Mouse (Mus musculus) thymus, adult 2 months (tissue): ENCODE measurements around the gene Gimap8. TPM values are rescaled to one million over a fixed set of nuclear protein-coding genes. Genes with fewer than 3 reads are reported as not detected.

Source experiments
- DNase-seq: peaks from one replicate; pipeline ENCODE4 v3.0.0; 2021
- H3K27ac ChIP-seq: fragments of 200-500 bp; 2 replicates; pipeline ENCODE4 v1.5.1; 2012; ENCODE audit warnings: low read length, control low read depth; ENCODE audit not compliant: control insufficient read depth, insufficient read depth
- H3K27me3 ChIP-seq: fragments of 200-500 bp; 2 replicates; pipeline ENCODE4 v1.6.1; 2012; ENCODE audit warnings: mild to moderate bottlenecking, low read length, moderate library complexity, mixed read lengths; ENCODE audit not compliant: control insufficient read depth, insufficient read depth
- H3K36me3 ChIP-seq: fragments of 200-500 bp; 2 replicates; pipeline ENCODE4 v1.6.1; 2012; ENCODE audit warnings: mild to moderate bottlenecking, low read length, moderate library complexity; ENCODE audit not compliant: control insufficient read depth, insufficient read depth
- H3K4me1 ChIP-seq: fragments of 200-500 bp; replicated peaks from 2 replicates; pipeline ENCODE4 v1.6.1; 2012; ENCODE audit warnings: low read length; ENCODE audit not compliant: control insufficient read depth, insufficient read depth
- H3K4me3 ChIP-seq: fragments of 200-500 bp; 2 replicates; pipeline ENCODE4 v1.5.1; 2012; ENCODE audit warnings: mild to moderate bottlenecking, low read length, control low read depth, moderate library complexity; ENCODE audit not compliant: control insufficient read depth, insufficient read depth
- CTCF ChIP-seq: fragments of 200-500 bp; IDR thresholded peaks from 2 replicates; pipeline ENCODE4 v1.5.1; 2012; ENCODE audit warnings: mild to moderate bottlenecking, control low read depth, low read length, moderate library complexity, borderline replicate concordance; ENCODE audit not compliant: control insufficient read depth, poor library complexity, insufficient read depth; ENCODE audit errors: extremely low read depth
- POLR2A ChIP-seq: fragments of 200-500 bp; IDR thresholded peaks from 2 replicates; pipeline ENCODE4 v1.6.1; 2012; ENCODE audit warnings: mild to moderate bottlenecking, low read length, control low read depth, moderate library complexity; ENCODE audit not compliant: control insufficient read depth, poor library complexity, insufficient read depth; ENCODE audit errors: extremely low read depth
- WGBS: fragments of 180-500 bp; shearing (Covaris S2); methylation state at CpG from one replicate; pipeline ENCODE4 v1.1.7; 2018; 5-methylcytosine and 5-hydroxymethylcytosine counted together
- polyA plus RNA-seq: library from polyadenylated mRNA; depleted of rRNA; stranded (reverse); fragments of >200 nt; gene quantifications from 2 replicates; pipeline ENCODE4 v1.2.3, GENCODE M21; 2012

Gimap8 gene
- polyA plus RNA-seq, 1 experiment, result 29.8 TPM

GRCm38 (mm10) chr6:48636515-48636914 is 10.5 kb upstream of the Gimap8 start:
- Histone ChIP-seq H3K36me3 (no peaks in the 10 kb centered on the region), H3K4me3 (no peak overlapping the region), H3K27ac (no peak overlapping the region), H3K4me1 (no peaks in the 10 kb centered on the region), H3K27me3 (no peaks in the 10 kb centered on the region)
- no peak for TF ChIP-seq POLR2A
- no peak for TF ChIP-seq CTCF
- WGBS, result 93% methylated on average over 6 of the region's 6 CpGs
- no peak for DNase-seq

DNA sequence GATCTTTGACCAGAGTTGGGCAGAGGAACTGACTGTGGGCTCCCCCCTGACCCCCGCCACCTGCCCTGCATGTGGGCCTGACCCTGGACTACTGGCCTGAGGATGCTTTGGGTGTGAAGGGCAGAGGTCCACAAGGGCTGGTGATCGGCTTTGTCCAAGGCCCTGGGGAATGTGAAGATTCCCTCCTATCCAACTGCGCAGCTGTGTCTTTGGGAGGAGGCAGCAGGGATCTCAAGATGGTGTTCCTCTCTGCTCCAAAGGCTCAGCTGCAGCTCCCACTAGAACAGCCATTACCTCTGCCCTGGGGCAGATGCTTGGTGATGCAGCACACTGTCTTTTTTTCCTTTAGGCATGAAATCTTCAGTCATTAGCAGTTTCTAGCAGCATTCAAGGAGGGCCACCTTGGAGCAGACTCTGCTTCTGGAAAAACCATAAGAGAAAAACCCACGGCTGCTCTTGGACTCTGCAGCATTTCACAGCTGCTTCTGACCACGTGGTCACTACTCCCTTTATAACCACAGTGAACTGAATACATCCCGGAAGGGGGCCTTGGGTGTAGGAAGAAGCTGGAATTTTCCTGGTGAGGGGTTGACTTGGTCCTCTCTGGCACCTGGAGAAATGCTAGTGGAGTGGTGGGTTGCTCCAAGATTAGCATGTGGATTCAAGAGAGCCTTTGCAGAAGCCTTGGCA is 9.1 kb upstream of the Gimap8 start:
- Histone ChIP-seq H3K27me3 (no peaks in the 10 kb centered on the region), H3K27ac (no peak overlapping the region), H3K36me3 (no peaks in the 10 kb centered on the region), H3K4me3 (no peak overlapping the region), H3K4me1 (no peaks in the 10 kb centered on the region)
- TF ChIP-seq CTCF (no peak), POLR2A (no peak)
- 81% methylated on average over 6 of the region's 6 CpGs for WGBS
- no peak for DNase-seq

DNA sequence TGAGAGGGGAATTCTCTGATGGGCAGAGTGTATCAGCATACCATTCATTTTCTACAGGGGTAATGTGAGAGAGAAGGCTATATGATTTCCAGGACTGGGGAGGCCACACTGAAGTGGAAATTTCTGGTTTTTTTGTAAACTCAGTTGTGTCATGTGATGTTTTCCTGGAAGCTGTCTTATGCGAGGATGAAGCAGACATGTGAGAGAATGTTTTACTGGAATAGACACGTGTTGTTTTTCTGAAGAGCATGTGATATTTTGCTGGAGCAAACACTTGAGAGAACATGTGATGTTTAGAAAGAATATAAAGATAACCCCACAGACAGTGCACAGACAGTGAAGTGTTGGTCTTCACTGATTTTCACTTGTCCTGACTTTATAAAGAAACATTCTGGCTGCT is 8.5 kb upstream of the Gimap8 start:
- H3K4me1 ChIP-seq, result no peaks in the 10 kb centered on the region
- H3K4me3 ChIP-seq, result no peak overlapping the region
- H3K36me3 ChIP-seq, result no peaks in the 10 kb centered on the region
- TF ChIP-seq POLR2A, result no peak
- no peak for TF ChIP-seq CTCF
- DNase-seq, result no peak
- 80% methylated on average over 2 of the region's 2 CpGs for WGBS
- H3K27ac ChIP-seq, result no peak overlapping the region
- no peaks in the 10 kb centered on the region for H3K27me3 ChIP-seq

DNA sequence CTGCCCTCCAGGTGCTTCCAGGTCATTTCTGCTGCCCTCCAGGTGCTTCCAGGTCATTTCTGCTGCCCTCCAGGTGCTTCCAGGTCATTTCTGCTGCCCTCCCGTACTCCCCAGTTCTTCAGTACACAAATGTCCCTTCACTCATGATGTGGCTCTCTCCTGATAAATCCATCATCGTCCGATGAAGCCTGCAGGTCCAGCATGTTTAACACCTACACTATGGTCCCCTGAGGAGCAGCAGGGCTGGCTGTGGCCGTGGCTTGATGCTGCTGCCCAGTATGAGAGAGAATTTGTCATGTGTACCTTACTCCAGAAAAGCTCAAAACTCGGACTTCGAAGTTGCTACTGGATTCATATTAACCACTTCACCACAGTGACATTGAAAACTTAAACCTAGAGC is 5.6 kb upstream of the Gimap8 start:
- H3K4me1 ChIP-seq, result 0 out of 2 replicates have a peak, but pooled peaks cover 3% of the 10 kb centered on the region
- H3K27ac ChIP-seq, result no peak overlapping the region
- H3K27me3 ChIP-seq, result no peaks in the 10 kb centered on the region
- no peak for DNase-seq
- no peak overlapping the region for H3K4me3 ChIP-seq
- TF ChIP-seq CTCF, result no peak
- no peak for TF ChIP-seq POLR2A
- no peaks in the 10 kb centered on the region for H3K36me3 ChIP-seq
- 90% methylated on average over 6 of the region's 6 CpGs for WGBS

GRCm38 (mm10) chr6:48642764-48643292 is 4.2 kb upstream of the Gimap8 start:
- TF ChIP-seq POLR2A (no peak), CTCF (no peak)
- Histone ChIP-seq H3K27me3 (no peaks in the 10 kb centered on the region), H3K36me3 (no peaks in the 10 kb centered on the region), H3K27ac (no peak overlapping the region), H3K4me1 (peaks cover 4% of the 10 kb centered on the region), H3K4me3 (no peak overlapping the region)
- DNase-seq, result no peak
- 22% methylated on average over 4 of the region's 4 CpGs for WGBS

DNA sequence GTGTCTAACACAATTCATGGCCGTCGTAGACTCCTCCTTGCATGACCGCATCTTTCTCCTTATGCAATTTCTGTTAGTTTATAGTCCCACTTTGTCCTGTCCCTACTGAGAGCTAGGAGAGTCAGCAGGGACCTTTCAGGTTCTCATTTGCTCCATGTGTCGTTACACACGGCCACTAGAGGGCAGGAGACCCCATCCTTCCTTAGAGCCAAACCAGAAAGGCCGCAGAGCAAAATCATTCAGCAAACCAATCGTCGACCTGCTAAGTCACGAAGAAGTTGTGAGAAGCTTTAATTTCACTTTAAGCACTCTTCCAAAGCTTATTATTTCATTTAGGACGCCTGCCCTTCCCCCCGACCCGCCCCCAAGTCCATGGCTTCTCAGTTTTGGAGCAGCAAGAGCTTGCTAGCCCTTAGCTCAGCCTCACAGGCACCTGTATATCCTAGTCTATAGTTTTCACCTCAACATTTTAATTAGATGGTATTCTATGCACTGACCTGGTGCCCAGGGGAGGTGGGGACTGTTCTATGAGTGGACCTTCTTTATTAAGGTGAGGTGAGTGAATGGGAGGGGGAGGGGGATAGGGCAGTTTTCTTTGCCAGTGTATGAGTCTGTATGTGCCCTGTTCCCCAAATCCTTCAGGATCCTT is 1.2 kb upstream of the Gimap8 start:
- peak; percentile 78 for DNase-seq
- peaks cover 11% of the 10 kb centered on the region for H3K36me3 ChIP-seq
- no peak overlapping the region for H3K27ac ChIP-seq
- H3K27me3 ChIP-seq, result no peaks in the 10 kb centered on the region
- TF ChIP-seq CTCF (no peak), POLR2A (no peak)
- H3K4me1 ChIP-seq, result peaks cover 20% of the 10 kb centered on the region
- WGBS, result 6% methylated on average over 12 of the region's 12 CpGs
- H3K4me3 ChIP-seq, result no peak overlapping the region

DNA sequence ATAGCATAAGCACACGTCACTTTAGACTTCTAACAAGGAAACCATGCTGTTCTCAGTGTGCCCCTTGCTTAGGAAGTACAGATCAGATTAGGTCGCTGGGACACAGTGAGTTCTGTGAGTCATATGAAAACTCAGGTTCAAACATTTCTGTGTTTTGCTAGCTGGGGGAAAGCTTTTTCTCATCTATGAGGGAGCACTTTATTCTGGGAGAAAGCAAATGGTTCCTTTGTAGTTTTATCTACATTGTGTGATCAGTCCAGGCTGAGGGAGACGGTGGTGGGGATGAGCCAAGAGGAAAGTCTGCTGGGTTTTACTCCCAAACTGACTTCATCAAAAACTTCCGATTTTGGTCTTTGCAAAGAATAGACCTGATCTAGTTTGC is 734 bp upstream of the Gimap8 start:
- no peak for DNase-seq
- peaks cover 20% of the 10 kb centered on the region for H3K4me1 ChIP-seq
- H3K36me3 ChIP-seq, result peaks cover 17% of the 10 kb centered on the region
- no peak overlapping the region for H3K4me3 ChIP-seq
- H3K27me3 ChIP-seq, result no peaks in the 10 kb centered on the region
- no peak for TF ChIP-seq POLR2A
- no peak for TF ChIP-seq CTCF
- WGBS, result 83% methylated on average over 4 of the region's 4 CpGs
- no peak overlapping the region for H3K27ac ChIP-seq
